Mouse (Mus musculus) olfactory bulb, adult 2 months (tissue): ENCODE results near the gene Olfr617.
"Not testable (repeated sequence)": the region's sequence is repeated elsewhere in the genome, so short reads cannot be mapped to it uniquely, and the experiment has no call there.

Experiments used
- CTCF ChIP-seq: fragments of 200-500 bp; IDR thresholded peaks from 2 replicates; pipeline ENCODE4 v1.5.1; 2012; ENCODE audit warnings: low read depth, mild to moderate bottlenecking, low read length, moderate library complexity; ENCODE audit not compliant: insufficient read depth
- POLR2A ChIP-seq: fragments of 200-500 bp; IDR thresholded peaks from 2 replicates; pipeline ENCODE4 v1.6.1; 2012; ENCODE audit warnings: mild to moderate bottlenecking, low read depth, low read length, moderate library complexity; ENCODE audit not compliant: insufficient read depth

DNA sequence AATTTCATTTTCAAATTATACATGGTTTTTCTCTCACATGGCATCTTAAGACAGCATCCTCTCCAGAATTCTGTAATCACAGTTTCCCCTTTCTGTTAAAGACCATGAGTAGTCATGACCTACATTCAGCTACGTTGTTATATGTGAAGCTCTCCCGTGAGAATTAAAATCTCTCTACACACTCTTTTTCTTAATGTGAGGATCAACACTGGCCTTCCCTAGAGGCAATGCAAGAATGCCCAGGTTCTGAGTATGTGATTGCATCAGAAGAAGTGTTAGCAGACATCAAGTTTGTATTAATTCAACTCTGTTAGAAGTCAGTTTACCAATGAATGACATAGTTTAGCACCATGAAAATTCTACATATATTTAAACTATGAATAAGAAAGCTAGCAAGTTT lies 30.2 kb upstream of the Olfr617 start, which contains the start of gene Olfr612:
- not testable (repeated sequence) for TF ChIP-seq CTCF, POLR2A
